Mouse (Mus musculus) spleen, adult 2 months (tissue): ENCODE data around the gene 2300009A05Rik.

Experiments
- CTCF ChIP-seq: fragments of 200-500 bp; IDR thresholded peaks from 2 replicates; pipeline ENCODE4 v1.5.1; 2011; ENCODE audit warnings: mild to moderate bottlenecking, inconsistent platforms; ENCODE audit not compliant: insufficient read depth, insufficient read length, insufficient replicate concordance; ENCODE audit errors: extremely low read depth
- POLR2A ChIP-seq: fragments of 200-500 bp; IDR thresholded peaks from 2 replicates; pipeline ENCODE4 v1.6.1; 2011; ENCODE audit warnings: low read depth, low read length, inconsistent platforms

GRCm38 (mm10) chr9:63356721-63357120 is 42.3 kb downstream of the 2300009A05Rik start:
- no peak for TF ChIP-seq POLR2A
- TF ChIP-seq CTCF, result no peak
